Mouse (Mus musculus) ES-E14 (cell line): ENCODE data around the gene Kcnh8.

Experiments
- CHD2 ChIP-seq: IDR thresholded peaks from 2 replicates; pipeline ENCODE4 v1.6.1; 2014; ENCODE audit warnings: mild to moderate bottlenecking, low read depth, low read length, inconsistent platforms
- MAFK ChIP-seq: IDR thresholded peaks from 2 replicates; pipeline ENCODE4 v1.6.1; 2014; ENCODE audit warnings: mild to moderate bottlenecking, low read depth, low read length, inconsistent platforms; ENCODE audit not compliant: insufficient read depth
- ZC3H11A ChIP-seq: IDR thresholded peaks from 2 replicates; pipeline ENCODE4 v1.6.1; 2012; ENCODE audit warnings: low read depth, mild to moderate bottlenecking, inconsistent platforms, low read length, borderline replicate concordance
- ZNF384 ChIP-seq: IDR thresholded peaks from 2 replicates; pipeline ENCODE4 v1.6.1; 2012; ENCODE audit warnings: low read depth, low read length, inconsistent platforms

- TF ChIP-seq ZC3H11A (no peak), MAFK (no peak), CHD2 (no peak), ZNF384 (no peak)
Measured at GRCm38 (mm10) chr17:52810773-52811172, 208.3 kb downstream of the Kcnh8 start.
